Mouse (Mus musculus): ENCODE results near the gene Eif3m. TPM values are rescaled to one million over a fixed set of nuclear protein-coding genes. Genes with fewer than 3 reads are reported as not detected.
A peak's percentile ranks its signal among the peaks of the same experiment; 100 is the strongest.
"Not testable (repeated sequence)": the region's sequence is repeated elsewhere in the genome, so short reads cannot be mapped to it uniquely, and the experiment has no call there.

Gene Eif3m
- polyA plus RNA-seq, 1 experiment from 2014 or later: 200 TPM

- no peaks in the 10 kb centered on the region for H3K4me1 ChIP-seq (replicated peaks)
- H3K27me3 ChIP-seq: no peaks in the 10 kb centered on the region
- 75% methylated on average over 5 of the region's 5 CpGs for WGBS
These were observed 11.9 kb upstream of the Eif3m start for GRCm38 (mm10) chr2:105028806-105029205.

DNA sequence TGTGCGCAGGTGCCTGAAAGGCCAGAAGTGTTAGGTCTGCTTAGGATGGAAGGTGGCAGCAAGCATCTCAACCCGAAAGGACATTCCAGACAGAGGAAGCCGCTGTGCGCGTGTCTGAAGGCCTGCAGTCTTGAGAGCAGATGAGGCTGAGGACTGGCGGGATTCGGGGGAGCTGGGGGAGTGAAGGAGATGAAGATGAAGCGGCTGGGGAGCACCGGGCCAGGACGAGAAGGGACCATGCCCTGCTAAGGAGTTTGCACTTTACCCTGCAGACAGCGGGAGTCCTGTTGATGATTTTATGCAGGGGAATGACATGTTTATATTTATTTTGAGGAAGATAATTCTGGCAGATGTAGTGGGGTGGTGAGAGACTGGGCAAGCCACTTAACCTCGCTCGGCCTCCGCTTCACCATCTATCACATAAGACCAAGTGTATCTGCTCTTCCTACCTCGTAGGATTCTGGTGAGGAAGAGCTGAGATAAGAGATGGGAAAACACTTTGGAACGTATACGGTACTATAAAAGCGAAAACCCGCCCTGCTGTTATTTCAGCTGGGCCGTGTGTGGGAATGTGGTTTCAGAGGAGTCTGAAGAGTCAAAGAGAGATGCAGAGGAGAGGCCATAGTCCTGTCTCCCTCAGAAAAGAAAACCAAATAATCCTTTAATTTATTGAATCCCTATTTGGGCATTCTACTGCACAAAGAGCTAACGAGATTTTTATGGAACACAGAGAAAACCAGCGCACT, 10.2 kb upstream of the Eif3m start:
- ATAC-seq (ENCODE audit: low FRiP score): no peak

More at GRCm38 (mm10) chr2:105028806-105029205, 11.9 kb upstream of the Eif3m start:
- no peaks in the 10 kb centered on the region for H3K36me3 ChIP-seq
- no peak overlapping the region for H3K27ac ChIP-seq
- no peak overlapping the region for H3K4me2 ChIP-seq
- H3K4me3 ChIP-seq: no peak overlapping the region
- ATAC-seq (ENCODE audit: low FRiP score): no peak
- H3K9me3 ChIP-seq: no peaks in the 10 kb centered on the region
- H3K9ac ChIP-seq: no peak overlapping the region

GRCm38 (mm10) chr2:105025610-105026009, 8.7 kb upstream of the Eif3m start:
- H3K4me3 ChIP-seq; ATAC-seq (ENCODE audit: low FRiP score); H3K9ac ChIP-seq; H3K27ac ChIP-seq; H3K4me2 ChIP-seq; H3K9me3 ChIP-seq; H3K27me3 ChIP-seq; H3K4me1 ChIP-seq (replicated peaks); H3K36me3 ChIP-seq: not testable (repeated sequence)
- WGBS: 79% methylated on average over 12 of the region's 12 CpGs

More for the DNA sequence above, 10.2 kb upstream of the Eif3m start:
- no peak overlapping the region for H3K4me2 ChIP-seq
- H3K4me3 ChIP-seq: no peak overlapping the region
- no peak overlapping the region for H3K27ac ChIP-seq
- H3K36me3 ChIP-seq: no peaks in the 10 kb centered on the region
- no peak overlapping the region for H3K9ac ChIP-seq
- no peaks in the 10 kb centered on the region for H3K27me3 ChIP-seq
- WGBS: 81% methylated on average over 22 of the region's 22 CpGs
- no peaks in the 10 kb centered on the region for H3K4me1 ChIP-seq (replicated peaks)
- H3K9me3 ChIP-seq: no peaks in the 10 kb centered on the region

GRCm38 (mm10) chr2:105023815-105024214, 6.9 kb upstream of the Eif3m start:
- H3K9me3 ChIP-seq: no peaks in the 10 kb centered on the region
- no peak overlapping the region for H3K9ac ChIP-seq
- no peak overlapping the region for H3K4me2 ChIP-seq
- no peaks in the 10 kb centered on the region for H3K4me1 ChIP-seq (replicated peaks)
- no peaks in the 10 kb centered on the region for H3K27me3 ChIP-seq
- H3K27ac ChIP-seq: no peak overlapping the region
- 87% methylated on average over 4 of the region's 4 CpGs for WGBS
- no peak overlapping the region for H3K4me3 ChIP-seq
- H3K36me3 ChIP-seq: no peaks in the 10 kb centered on the region
- no peak for ATAC-seq (ENCODE audit: low FRiP score)

DNA sequence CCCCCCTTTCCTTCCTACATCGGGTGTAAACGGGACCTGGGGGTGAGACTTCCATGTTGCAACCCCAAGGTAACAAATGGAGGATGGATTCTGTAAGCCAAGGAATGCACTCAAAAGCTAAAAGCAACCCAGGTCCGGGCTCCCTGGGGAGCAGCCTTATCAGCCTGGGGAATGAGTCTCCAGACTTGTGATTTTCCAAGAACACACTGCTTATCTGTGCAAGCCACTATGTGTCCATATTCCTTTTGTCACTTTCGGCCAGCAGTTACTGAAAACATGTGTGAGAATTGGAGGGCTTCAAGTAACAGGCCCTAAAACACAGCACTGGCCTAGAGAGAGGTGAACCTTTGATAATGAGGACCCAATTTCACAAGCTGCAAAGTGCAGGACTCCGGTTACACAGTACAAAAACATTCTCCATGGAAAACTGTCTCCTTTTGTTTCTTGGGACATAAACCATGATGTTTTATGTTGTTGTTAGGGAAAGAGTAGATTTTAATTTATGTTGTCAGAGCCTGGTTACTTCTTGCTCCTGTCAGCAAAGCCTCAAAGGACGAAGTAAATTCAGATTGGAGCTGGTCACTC, 6.2 kb upstream of the Eif3m start:
- 82% methylated on average over 6 of the region's 6 CpGs for WGBS
- no peak overlapping the region for H3K4me2 ChIP-seq
- ATAC-seq (ENCODE audit: low FRiP score): no peak
- H3K36me3 ChIP-seq: no peaks in the 10 kb centered on the region
- no peak overlapping the region for H3K4me3 ChIP-seq
- H3K4me1 ChIP-seq (replicated peaks): no peaks in the 10 kb centered on the region
- no peak overlapping the region for H3K9ac ChIP-seq
- no peaks in the 10 kb centered on the region for H3K27me3 ChIP-seq
- H3K27ac ChIP-seq: no peak overlapping the region
- no peaks in the 10 kb centered on the region for H3K9me3 ChIP-seq

- H3K4me3 ChIP-seq: no peak overlapping the region
- ATAC-seq (ENCODE audit: low FRiP score): no peak
- no peaks in the 10 kb centered on the region for H3K27me3 ChIP-seq
- H3K4me2 ChIP-seq: no peak overlapping the region
- H3K27ac ChIP-seq: no peak overlapping the region
- 95% methylated on average over 2 of the region's 2 CpGs for WGBS
- no peak overlapping the region for H3K9ac ChIP-seq
- no peaks in the 10 kb centered on the region for H3K9me3 ChIP-seq
- H3K36me3 ChIP-seq: no peaks in the 10 kb centered on the region
- H3K4me1 ChIP-seq (replicated peaks): peaks cover 7% of the 10 kb centered on the region
These were observed 5.0 kb upstream of the Eif3m start for GRCm38 (mm10) chr2:105021836-105022235.

- 83% methylated on average over 12 of the region's 12 CpGs for WGBS
These were observed 4.4 kb upstream of the Eif3m start for GRCm38 (mm10) chr2:105021256-105021655.

DNA sequence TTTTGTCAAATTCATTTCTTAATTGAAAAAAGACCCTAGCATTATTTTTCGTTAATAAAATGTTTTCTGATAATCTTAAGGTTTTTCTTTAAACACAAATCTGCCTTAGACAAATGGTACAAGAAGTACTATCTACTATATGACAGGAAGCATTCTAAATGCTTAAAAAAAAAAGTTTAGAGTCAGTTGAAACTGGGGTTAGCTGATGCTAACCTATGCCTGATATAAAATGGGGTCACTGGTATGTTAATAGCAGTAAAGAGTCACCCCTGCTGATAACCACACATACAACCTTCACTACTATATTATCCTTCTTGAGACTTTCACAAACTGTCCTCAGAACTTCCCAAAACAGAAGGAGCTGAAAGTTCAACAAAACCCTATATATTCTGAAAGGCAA, 2.6 kb upstream of the Eif3m start:
- Histone ChIP-seq H3K27me3 (no peaks in the 10 kb centered on the region), H3K4me1 (replicated peaks) (peaks cover 20% of the 10 kb centered on the region), H3K27ac (no peak overlapping the region), H3K4me3 (no peak overlapping the region), H3K36me3 (no peaks in the 10 kb centered on the region), H3K9me3 (no peaks in the 10 kb centered on the region), H3K9ac (no peak overlapping the region), H3K4me2 (no peak overlapping the region)
- 91% methylated on average over 1 of the region's 1 CpGs for WGBS
- no peak for ATAC-seq (ENCODE audit: low FRiP score)

More at GRCm38 (mm10) chr2:105021256-105021655, 4.4 kb upstream of the Eif3m start:
- H3K9me3 ChIP-seq: no peaks in the 10 kb centered on the region
- H3K4me2 ChIP-seq: no peak overlapping the region
- no peaks in the 10 kb centered on the region for H3K27me3 ChIP-seq
- H3K4me1 ChIP-seq (replicated peaks): peaks cover 8% of the 10 kb centered on the region
- H3K27ac ChIP-seq: no peak overlapping the region
- no peak overlapping the region for H3K9ac ChIP-seq
- no peak for ATAC-seq (ENCODE audit: low FRiP score)
- no peak overlapping the region for H3K4me3 ChIP-seq
- H3K36me3 ChIP-seq: no peaks in the 10 kb centered on the region

- Histone ChIP-seq H3K27me3 (no peaks in the 10 kb centered on the region), H3K4me3 (0 out of 2 replicates have a peak overlapping the region, but pooled peaks have one; percentile 94), H3K9ac (no peak overlapping the region; the same call in 1 of the 2 replicates), H3K36me3 (peaks cover 9% of the 10 kb centered on the region), H3K9me3 (no peaks in the 10 kb centered on the region), H3K4me1 (replicated peaks) (peaks cover 20% of the 10 kb centered on the region), H3K27ac (no peak overlapping the region), H3K4me2 (no peak overlapping the region)
- 84% methylated on average over 3 of the region's 3 CpGs for WGBS
- ATAC-seq (ENCODE audit: low FRiP score): no peak
These were observed 922 bp upstream of the Eif3m start for GRCm38 (mm10) chr2:105017802-105018201.

DNA sequence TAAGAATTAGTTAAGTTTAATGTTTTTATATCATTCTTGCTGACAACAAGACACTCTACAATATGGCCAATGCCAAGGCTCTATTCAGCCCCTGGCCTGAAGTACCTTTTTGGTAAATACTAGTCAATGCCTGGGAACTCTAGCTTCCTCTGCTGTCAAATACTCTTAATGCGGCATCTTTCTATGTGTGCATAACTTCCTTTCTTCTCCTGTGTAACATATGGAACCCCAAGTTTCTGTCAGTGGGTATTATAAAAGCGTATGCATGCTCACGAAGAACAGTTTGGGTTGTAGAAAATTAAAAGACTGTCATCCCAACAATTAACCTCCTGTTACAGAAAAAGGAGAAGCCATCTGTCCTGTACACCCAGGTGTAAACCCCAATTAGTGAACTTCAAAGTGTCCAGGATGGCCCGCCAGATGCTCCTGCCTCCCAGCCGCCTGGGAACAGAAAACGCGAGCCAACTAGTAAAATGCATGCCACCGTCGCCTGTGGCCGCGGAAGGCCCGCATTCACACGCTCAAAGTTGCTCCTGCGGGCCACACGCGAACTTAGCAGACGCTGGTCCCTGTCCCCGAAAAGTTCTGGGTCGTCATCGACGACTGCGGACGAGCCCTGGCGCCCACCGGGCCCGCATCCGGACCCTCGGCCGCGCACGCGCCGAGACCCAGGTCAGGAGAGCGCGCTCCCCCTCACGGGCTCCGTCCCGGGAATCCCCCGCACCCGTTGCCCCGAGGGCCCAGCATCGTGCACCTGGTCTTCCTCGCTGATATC, 501 bp downstream of the Eif3m start:
- Histone ChIP-seq H3K4me2 (peak overlapping the region; percentile 88), H3K4me1 (replicated peaks) (peaks cover 20% of the 10 kb centered on the region), H3K27me3 (no peaks in the 10 kb centered on the region), H3K9ac (peak overlapping the region; percentile 91), H3K9me3 (no peaks in the 10 kb centered on the region), H3K4me3 (peak overlapping the region; percentile 94), H3K36me3 (peaks cover 21% of the 10 kb centered on the region), H3K27ac (peak overlapping the region; percentile 83)
- WGBS: under 1% methylated on average over 43 of the region's 43 CpGs
- peak; percentile 92; the same call in 1 of the 2 replicates for ATAC-seq (ENCODE audit: low FRiP score)

DNA sequence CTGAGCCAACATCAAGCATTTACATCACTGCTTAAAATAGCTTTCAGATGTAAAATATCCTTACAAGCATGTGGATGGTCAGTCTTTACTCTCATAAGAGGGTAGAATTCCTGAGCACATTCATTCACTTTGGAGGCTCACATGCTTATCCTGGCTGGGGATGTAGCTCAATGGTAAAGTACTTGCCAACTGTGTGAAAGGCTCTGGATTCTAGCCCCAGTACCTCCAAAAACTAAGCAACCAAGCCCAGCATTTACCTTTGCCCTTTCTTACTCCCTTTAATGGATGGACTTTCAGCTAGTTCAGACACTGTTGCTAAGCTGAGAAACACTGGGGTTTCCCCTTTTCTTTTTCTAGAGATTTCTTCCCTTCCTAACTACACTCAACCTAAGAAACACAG, 9.6 kb downstream of the Eif3m start:
- no peak overlapping the region for H3K4me3 ChIP-seq
- no peaks in the 10 kb centered on the region for H3K27me3 ChIP-seq
- H3K9me3 ChIP-seq: no peaks in the 10 kb centered on the region
- no peak overlapping the region for H3K4me2 ChIP-seq
- H3K9ac ChIP-seq: no peak overlapping the region
- no peak overlapping the region for H3K27ac ChIP-seq
- peaks cover 81% of the 10 kb centered on the region for H3K36me3 ChIP-seq
- no peak for ATAC-seq (ENCODE audit: low FRiP score)
- H3K4me1 ChIP-seq (replicated peaks): no peaks in the 10 kb centered on the region

- no peak for ATAC-seq (ENCODE audit: low FRiP score)
- H3K4me3 ChIP-seq: no peak overlapping the region
- no peak overlapping the region for H3K27ac ChIP-seq
- no peaks in the 10 kb centered on the region for H3K9me3 ChIP-seq
- 90% methylated on average over 3 of the region's 3 CpGs for WGBS
- H3K9ac ChIP-seq: no peak overlapping the region
- no peaks in the 10 kb centered on the region for H3K4me1 ChIP-seq (replicated peaks)
- H3K36me3 ChIP-seq: peaks cover 16% of the 10 kb centered on the region
- no peak overlapping the region for H3K4me2 ChIP-seq
- H3K27me3 ChIP-seq: no peaks in the 10 kb centered on the region
These were observed 20.7 kb downstream of the Eif3m start for GRCm38 (mm10) chr2:104996201-104996600.

Measured in hindbrain, embryonic 13.5 days (tissue).